Mouse (Mus musculus): ENCODE results near the gene Gm11020. TPM values are rescaled to one million over a fixed set of nuclear protein-coding genes. Genes with fewer than 3 reads are reported as not detected.
A peak's percentile ranks its signal among the peaks of the same experiment; 100 is the strongest.

Gene Gm11020
- polyA plus RNA-seq, 1 experiment from 2014 or later, result not detected

GRCm38 (mm10) chr8:104346706-104347105 lies 25.3 kb downstream of the Gm11020 start:
- H3K4me2 ChIP-seq (replicated peaks), result no peak overlapping the region
- H3K9me3 ChIP-seq (replicated peaks), result no peaks in the 10 kb centered on the region
- no peaks in the 10 kb centered on the region for H3K27me3 ChIP-seq
- H3K27ac ChIP-seq, result no peak overlapping the region
- 58% methylated on average over 12 of the region's 12 CpGs for WGBS
- no peak for ATAC-seq (ENCODE audit: low FRiP score)
- no peak overlapping the region for H3K9ac ChIP-seq
- no peak overlapping the region for H3K4me3 ChIP-seq
- H3K36me3 ChIP-seq, result peaks cover 5% of the 10 kb centered on the region
- H3K4me1 ChIP-seq, result peaks cover 5% of the 10 kb centered on the region; the same call in 1 of the 2 replicates

DNA sequence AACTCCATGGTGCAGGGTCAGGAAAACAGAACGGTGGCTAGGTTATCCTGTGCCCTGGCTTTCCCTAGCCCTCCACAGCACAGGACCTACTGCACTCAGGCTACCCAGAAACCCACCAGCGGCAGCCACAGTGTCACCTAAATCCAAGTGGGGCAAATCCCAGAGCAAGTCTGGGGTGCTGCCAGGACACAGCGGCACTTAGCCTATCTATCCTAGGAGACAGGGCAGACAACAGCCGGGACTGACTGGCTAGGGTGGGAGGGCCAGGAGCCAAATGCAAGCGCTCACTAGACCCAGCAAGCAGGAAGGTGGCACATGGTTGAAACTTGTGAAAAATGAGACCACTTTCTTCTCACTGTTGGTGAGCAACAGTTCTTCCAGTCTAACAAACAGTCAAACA lies 27.6 kb downstream of the Gm11020 start:
- Histone ChIP-seq H3K36me3 (peaks cover 10% of the 10 kb centered on the region), H3K27me3 (no peaks in the 10 kb centered on the region), H3K4me3 (no peak overlapping the region), H3K27ac (no peak overlapping the region), H3K4me2 (replicated peaks) (no peak overlapping the region), H3K4me1 (no peaks in the 10 kb centered on the region), H3K9ac (no peak overlapping the region), H3K9me3 (replicated peaks) (no peaks in the 10 kb centered on the region)
- WGBS, result 88% methylated on average over 5 of the region's 5 CpGs
- ATAC-seq (ENCODE audit: low FRiP score), result no peak

DNA sequence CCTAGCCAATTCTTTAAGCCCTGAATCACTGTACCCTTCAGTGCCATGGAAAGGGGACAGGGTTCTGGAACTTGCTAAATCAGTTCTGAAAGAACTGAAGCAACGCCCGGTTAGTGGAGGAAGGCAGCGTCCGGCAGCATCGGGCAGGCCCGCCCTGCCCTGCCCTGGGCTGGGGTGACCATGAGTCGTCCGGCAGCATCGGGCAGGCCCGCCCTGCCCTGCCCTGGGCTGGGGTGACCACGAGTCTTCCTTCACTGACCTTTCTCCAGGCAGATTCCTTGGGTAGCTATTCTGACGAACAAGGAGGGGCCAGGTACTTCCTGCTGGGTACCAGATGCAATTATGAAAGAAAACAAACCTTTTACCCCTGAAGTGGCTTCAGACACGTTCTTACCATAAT lies 28.7 kb downstream of the Gm11020 start:
- Histone ChIP-seq H3K4me2 (replicated peaks) (no peak overlapping the region), H3K9ac (no peak overlapping the region), H3K27me3 (no peaks in the 10 kb centered on the region), H3K27ac (no peak overlapping the region), H3K4me1 (no peaks in the 10 kb centered on the region), H3K4me3 (no peak overlapping the region), H3K9me3 (replicated peaks) (no peaks in the 10 kb centered on the region), H3K36me3 (peaks cover 20% of the 10 kb centered on the region)
- WGBS, result 81% methylated on average over 13 of the region's 13 CpGs
- ATAC-seq (ENCODE audit: low FRiP score), result no peak

GRCm38 (mm10) chr8:104353186-104353585 lies 31.8 kb downstream of the Gm11020 start:
- Histone ChIP-seq H3K36me3 (peaks cover 22% of the 10 kb centered on the region), H3K27ac (no peak overlapping the region), H3K4me1 (no peaks in the 10 kb centered on the region), H3K9ac (no peak overlapping the region), H3K4me3 (no peak overlapping the region), H3K27me3 (no peaks in the 10 kb centered on the region), H3K9me3 (replicated peaks) (no peaks in the 10 kb centered on the region), H3K4me2 (replicated peaks) (no peak overlapping the region)
- 54% methylated on average over 5 of the region's 5 CpGs for WGBS
- ATAC-seq (ENCODE audit: low FRiP score), result no peak

DNA sequence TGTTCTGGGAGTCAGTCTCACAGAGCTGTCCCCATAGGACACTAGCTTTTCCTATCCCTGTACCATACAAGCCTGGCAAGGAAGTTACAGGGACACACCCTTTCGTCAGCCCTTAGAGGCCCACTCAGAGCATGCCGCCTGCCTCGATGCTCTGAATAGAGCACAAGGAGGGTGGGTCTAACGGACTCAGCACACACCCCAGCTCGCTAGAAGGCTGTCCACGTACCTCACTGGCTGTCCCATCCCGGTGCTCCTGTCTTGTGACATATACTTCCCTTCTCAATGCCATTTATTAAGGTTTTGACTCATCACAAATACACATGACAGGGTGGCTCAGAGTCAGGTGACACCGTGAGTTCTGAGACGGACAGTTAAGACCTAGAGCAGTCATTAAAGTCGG lies 33.1 kb downstream of the Gm11020 start:
- H3K4me2 ChIP-seq (replicated peaks), result no peak overlapping the region
- no peak for ATAC-seq (ENCODE audit: low FRiP score)
- WGBS, result 87% methylated on average over 10 of the region's 10 CpGs
- H3K36me3 ChIP-seq, result peaks cover 22% of the 10 kb centered on the region
- H3K4me3 ChIP-seq, result no peak overlapping the region
- no peaks in the 10 kb centered on the region for H3K9me3 ChIP-seq (replicated peaks)
- H3K9ac ChIP-seq, result no peak overlapping the region
- H3K27ac ChIP-seq, result no peak overlapping the region
- H3K27me3 ChIP-seq, result no peaks in the 10 kb centered on the region
- H3K4me1 ChIP-seq, result peaks cover 1% of the 10 kb centered on the region; the same call in 1 of the 2 replicates

DNA sequence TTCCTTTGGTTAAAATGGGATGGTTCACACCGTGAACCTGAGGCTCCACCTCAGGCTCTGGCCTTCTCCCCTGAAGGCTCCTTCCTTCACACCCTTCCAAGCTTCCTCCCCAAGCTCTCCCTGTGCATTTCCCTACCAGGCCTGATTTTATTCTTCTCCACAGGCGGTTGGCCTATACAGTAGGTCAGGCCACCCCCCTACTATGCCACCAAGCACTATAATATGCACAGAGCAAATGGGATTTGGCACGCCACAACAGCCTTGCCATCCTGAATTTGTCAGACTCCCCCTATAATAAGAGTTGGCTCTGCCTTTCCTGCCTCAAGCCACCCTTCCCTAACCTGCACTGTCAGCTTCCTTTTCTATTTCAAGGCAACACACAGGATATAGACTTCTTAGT lies 37.3 kb downstream of the Gm11020 start:
- Histone ChIP-seq H3K36me3 (peaks cover 18% of the 10 kb centered on the region), H3K27ac (no peak overlapping the region), H3K4me1 (peaks cover 7% of the 10 kb centered on the region; the same call in 1 of the 2 replicates), H3K4me3 (no peak overlapping the region), H3K27me3 (no peaks in the 10 kb centered on the region), H3K4me2 (replicated peaks) (no peak overlapping the region), H3K9me3 (replicated peaks) (no peaks in the 10 kb centered on the region), H3K9ac (no peak overlapping the region)
- WGBS, result 76% methylated on average over 3 of the region's 3 CpGs
- ATAC-seq (ENCODE audit: low FRiP score), result no peak

DNA sequence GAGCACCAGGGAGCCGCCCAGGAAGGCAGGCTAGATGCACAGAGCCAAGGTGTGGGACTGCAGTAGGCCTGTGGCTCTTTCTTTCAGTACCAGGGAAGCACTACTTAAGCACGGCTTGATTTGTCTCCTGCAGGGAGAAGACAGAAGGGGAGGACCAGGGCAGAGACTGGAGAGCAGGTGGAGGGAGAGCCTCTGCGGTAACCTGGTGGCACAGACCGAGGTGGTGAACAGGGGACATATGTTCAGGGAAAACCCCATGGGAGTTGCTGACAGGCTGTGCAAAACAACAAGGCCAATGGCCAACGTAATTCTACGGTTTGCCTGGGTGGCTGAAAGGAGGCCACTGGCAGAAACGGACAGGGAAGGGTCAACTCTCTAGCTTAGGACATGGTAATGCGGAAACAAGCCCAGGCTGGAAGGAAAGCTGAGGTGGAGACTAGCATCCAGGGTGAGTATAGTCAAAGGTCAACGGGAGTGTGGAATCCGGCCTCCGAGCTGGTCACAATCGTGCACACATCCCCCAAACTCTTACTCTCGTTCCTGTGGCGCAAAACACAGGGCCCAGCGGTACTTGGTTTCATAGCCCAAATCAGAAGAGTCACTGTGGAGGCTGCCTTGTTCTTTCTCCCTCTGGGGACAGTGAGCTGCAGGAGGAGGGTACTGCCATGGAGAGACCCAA lies 38.5 kb downstream of the Gm11020 start:
- ATAC-seq (ENCODE audit: low FRiP score), result peak; percentile 46; the same call in 1 of the 2 replicates
- 65% methylated on average over 15 of the region's 15 CpGs for WGBS
- H3K27me3 ChIP-seq, result no peaks in the 10 kb centered on the region
- peaks cover 7% of the 10 kb centered on the region; the same call in 1 of the 2 replicates for H3K4me1 ChIP-seq
- H3K9me3 ChIP-seq (replicated peaks), result no peaks in the 10 kb centered on the region
- H3K9ac ChIP-seq, result no peak overlapping the region
- no peak overlapping the region for H3K4me2 ChIP-seq (replicated peaks)
- H3K4me3 ChIP-seq, result no peak overlapping the region
- peaks cover 8% of the 10 kb centered on the region for H3K36me3 ChIP-seq
- no peak overlapping the region for H3K27ac ChIP-seq

DNA sequence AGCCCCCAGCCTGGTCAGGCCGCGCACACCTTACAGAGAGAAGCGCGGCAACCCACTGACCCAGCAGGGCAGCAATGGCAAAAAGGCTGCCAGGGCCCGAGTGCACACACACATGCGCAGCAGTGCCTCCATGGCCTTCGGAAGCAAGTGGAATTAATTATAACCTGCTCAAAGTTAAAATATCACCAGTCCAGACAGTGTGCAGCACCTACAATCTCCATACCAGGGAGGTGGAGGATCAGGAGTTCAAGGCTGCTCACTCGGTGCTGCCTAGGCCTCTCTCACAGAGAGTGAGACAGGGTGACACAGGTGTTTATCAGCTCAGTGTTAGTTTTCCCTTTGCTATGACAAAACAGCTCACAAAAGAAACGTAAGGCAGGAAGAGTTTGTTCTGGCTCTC lies 44.3 kb downstream of the Gm11020 start:
- Histone ChIP-seq H3K9ac (no peak overlapping the region), H3K36me3 (no peaks in the 10 kb centered on the region), H3K4me1 (peaks cover 10% of the 10 kb centered on the region), H3K4me2 (replicated peaks) (no peak overlapping the region), H3K4me3 (no peak overlapping the region), H3K27me3 (no peaks in the 10 kb centered on the region), H3K9me3 (replicated peaks) (no peaks in the 10 kb centered on the region), H3K27ac (no peak overlapping the region)
- no peak for ATAC-seq (ENCODE audit: low FRiP score)
- 86% methylated on average over 9 of the region's 9 CpGs for WGBS

DNA sequence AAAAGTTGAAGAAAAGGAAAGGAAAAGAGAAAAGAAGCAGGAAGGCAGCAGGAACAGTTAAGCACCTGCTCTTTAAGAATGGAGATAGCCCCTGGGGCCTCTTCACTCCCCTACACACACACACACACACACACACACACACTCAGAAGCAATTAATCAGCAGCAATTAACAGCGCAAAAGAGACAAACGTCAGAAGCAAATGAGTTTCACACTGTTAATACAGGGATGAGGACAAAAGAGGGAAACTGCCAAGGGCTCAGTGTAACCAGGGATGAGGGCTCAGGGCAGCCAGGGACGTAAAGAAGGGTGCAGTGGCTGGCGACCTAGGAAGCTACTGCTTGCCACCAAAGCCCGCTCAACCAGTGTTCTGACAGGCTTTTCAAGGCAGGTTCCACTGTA lies 46.0 kb downstream of the Gm11020 start:
- Histone ChIP-seq H3K9me3 (replicated peaks) (no peaks in the 10 kb centered on the region), H3K27ac (no peak overlapping the region), H3K4me2 (replicated peaks) (no peak overlapping the region), H3K9ac (no peak overlapping the region), H3K36me3 (no peaks in the 10 kb centered on the region), H3K27me3 (no peaks in the 10 kb centered on the region), H3K4me3 (no peak overlapping the region), H3K4me1 (peaks cover 10% of the 10 kb centered on the region)
- ATAC-seq (ENCODE audit: low FRiP score), result peak; percentile 41; the same call in 1 of the 2 replicates
- 48% methylated on average over 5 of the region's 5 CpGs for WGBS

DNA sequence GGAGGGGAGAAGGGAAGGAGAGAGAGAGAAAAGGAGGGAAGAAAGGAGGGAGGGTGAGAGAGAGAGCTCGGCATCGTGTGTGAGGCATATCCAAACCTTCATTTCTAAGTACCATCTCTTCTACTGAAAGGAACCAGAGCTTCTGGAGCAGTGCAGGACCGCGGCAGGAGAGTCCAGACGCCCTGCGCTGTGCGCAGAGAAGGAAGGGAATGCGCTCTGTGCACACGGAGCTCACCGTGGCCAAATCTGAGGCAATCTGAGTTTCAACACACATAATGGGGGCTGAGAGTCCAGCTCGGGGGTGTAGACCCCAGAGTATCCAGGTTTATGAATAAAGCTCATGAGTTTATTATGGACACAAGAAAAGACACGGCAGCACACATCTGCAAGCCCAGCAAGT lies 48.2 kb downstream of the Gm11020 start:
- Histone ChIP-seq H3K9me3 (replicated peaks) (no peaks in the 10 kb centered on the region), H3K27ac (no peak overlapping the region), H3K9ac (no peak overlapping the region), H3K4me1 (peaks cover 17% of the 10 kb centered on the region), H3K27me3 (no peaks in the 10 kb centered on the region), H3K36me3 (no peaks in the 10 kb centered on the region), H3K4me3 (no peak overlapping the region), H3K4me2 (replicated peaks) (no peak overlapping the region)
- no peak for ATAC-seq (ENCODE audit: low FRiP score)
- 80% methylated on average over 12 of the region's 12 CpGs for WGBS

- no peak overlapping the region for H3K27ac ChIP-seq
- ATAC-seq (ENCODE audit: low FRiP score), result no peak
- no peak overlapping the region for H3K9ac ChIP-seq
- peaks cover 22% of the 10 kb centered on the region for H3K4me1 ChIP-seq
- WGBS, result 74% methylated on average over 6 of the region's 6 CpGs
- H3K9me3 ChIP-seq (replicated peaks), result no peaks in the 10 kb centered on the region
- no peak overlapping the region for H3K4me3 ChIP-seq
- no peaks in the 10 kb centered on the region for H3K27me3 ChIP-seq
- no peaks in the 10 kb centered on the region for H3K36me3 ChIP-seq
- no peak overlapping the region for H3K4me2 ChIP-seq (replicated peaks)
These were observed 48.7 kb downstream of the Gm11020 start for GRCm38 (mm10) chr8:104370071-104370470.

DNA sequence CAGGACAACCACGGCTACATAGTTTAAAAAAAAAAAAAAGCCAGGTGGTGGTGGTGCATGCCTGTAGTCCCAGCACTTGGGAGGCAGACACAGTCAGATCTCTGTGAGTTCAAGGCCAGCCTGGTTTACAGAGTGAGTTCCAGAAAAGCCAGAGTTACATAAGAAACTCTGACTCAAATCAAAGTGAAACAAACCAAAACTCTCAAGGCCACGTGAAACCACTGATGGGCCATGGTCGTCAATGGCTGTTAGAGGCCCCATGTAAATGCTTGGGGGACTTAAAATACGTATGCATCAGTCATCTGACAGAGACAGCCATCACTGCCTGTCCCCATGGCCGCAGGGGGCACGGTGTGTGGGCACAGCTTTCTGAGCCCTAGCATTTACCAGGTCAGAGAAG lies 49.8 kb downstream of the Gm11020 start:
- Histone ChIP-seq H3K36me3 (no peaks in the 10 kb centered on the region), H3K4me1 (peaks cover 32% of the 10 kb centered on the region), H3K9ac (no peak overlapping the region), H3K27ac (no peak overlapping the region), H3K4me2 (replicated peaks) (no peak overlapping the region), H3K9me3 (replicated peaks) (no peaks in the 10 kb centered on the region), H3K27me3 (no peaks in the 10 kb centered on the region), H3K4me3 (no peak overlapping the region)
- ATAC-seq (ENCODE audit: low FRiP score), result no peak
- 81% methylated on average over 6 of the region's 6 CpGs for WGBS

All from hindbrain, embryonic 12.5 days (tissue).